Mouse (Mus musculus): Measurements from ENCODE around the gene Gm12394. TPM values are rescaled to one million over a fixed set of nuclear protein-coding genes. Genes with fewer than 3 reads are reported as not detected.

The Gm12394 gene
- polyA plus RNA-seq, 2 experiments, result 0.01 to 0.05 TPM

- H3K36me3 ChIP-seq (replicated peaks; ENCODE audit: control insufficient read depth, insufficient read depth, low read depth), result no peaks in the 10 kb centered on the region
- ATAC-seq (ENCODE audit: insufficient read depth) (peak; percentile 40; the same call in 1 of the 2 replicates), DNase-seq (ENCODE audit: low read depth in 3 of 3, low spot score in 3 of 3) (peak in 2 of 3 experiments; percentile 61 to 69)
- H3K4me2 ChIP-seq (ENCODE audit: low read depth), result no peak overlapping the region
- 24% methylated on average over 5 of the region's 5 CpGs for WGBS (ENCODE audit: insufficient replicate concordance)
- TF ChIP-seq EP300 (IDR thresholded peaks at IDR 0.05; ENCODE audit: low read depth), result no peak
- TF ChIP-seq CTCF (IDR thresholded peaks at IDR 0.05; ENCODE audit: low read depth), result peak; percentile 79
- H3K9ac ChIP-seq (replicated peaks), result no peak overlapping the region
- H3K27me3 ChIP-seq (ENCODE audit: control insufficient read depth, insufficient read depth, low read length), result no peaks in the 10 kb centered on the region
- H3K4me1 ChIP-seq (replicated peaks; ENCODE audit: control insufficient read depth in 2 of 2, insufficient read depth in 2 of 2, low read length in 1 of 2), result peaks cover 23 to 40% of the 10 kb centered on the region in 2 experiments
- H3K9me3 ChIP-seq (ENCODE audit: control insufficient read depth, low read length), result no peaks in the 10 kb centered on the region
- H3K4me3 ChIP-seq (ENCODE audit: insufficient read depth in 1 of 2, low read depth in 2 of 2, low read length in 2 of 2), result no peak overlapping the region
- H3K27ac ChIP-seq, result no peak overlapping the region; the same call in 1 of the 2 replicates
These were observed 20.2 kb upstream of the Gm12394 start for GRCm38 (mm10) chr4:42876586-42877291.

DNA sequence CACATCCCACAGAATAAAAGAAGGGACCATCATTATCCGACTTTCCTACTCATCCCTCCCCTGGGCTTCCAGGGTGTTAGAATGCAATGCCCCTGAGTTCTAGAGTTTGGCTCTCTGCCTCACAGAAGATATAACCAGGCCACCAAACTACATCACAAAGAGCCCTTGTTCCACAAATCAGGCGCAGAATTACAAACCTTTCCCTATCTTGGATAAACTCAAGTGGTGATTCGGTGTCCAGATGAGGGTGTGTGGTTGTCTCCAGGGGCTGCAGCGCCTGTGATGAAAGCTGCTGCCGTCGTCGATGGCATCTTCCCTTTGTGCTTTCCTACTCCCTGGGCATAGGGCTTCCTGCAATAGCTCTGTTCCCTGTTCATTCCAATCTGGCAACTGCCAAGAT is 17.6 kb upstream of the Gm12394 start, which contains the start of gene Fam205c:
TSS of gene Fam205c (minus strand) at position 101 of the 400 bp plus-strand sequence.
- Histone ChIP-seq H3K9me3 (ENCODE audit: control insufficient read depth, low read length) (no peaks in the 10 kb centered on the region), H3K36me3 (replicated peaks; ENCODE audit: control insufficient read depth, insufficient read depth, low read depth) (no peaks in the 10 kb centered on the region), H3K4me3 (ENCODE audit: insufficient read depth in 1 of 2, low read depth in 2 of 2, low read length in 2 of 2) (no peak within 1 kb of the TSS), H3K4me2 (ENCODE audit: low read depth) (no peak within 1 kb of the TSS), H3K27me3 (ENCODE audit: control insufficient read depth, insufficient read depth, low read length) (no peaks in the 10 kb centered on the region), H3K9ac (replicated peaks) (no peak within 1 kb of the TSS), H3K27ac (no peak within 1 kb of the TSS), H3K4me1 (replicated peaks; ENCODE audit: control insufficient read depth in 2 of 2, insufficient read depth in 2 of 2, low read length in 1 of 2) (peaks cover 24 to 39% of the 10 kb centered on the region in 2 experiments)
- no peak for ATAC-seq (ENCODE audit: insufficient read depth)
- no peak for TF ChIP-seq CTCF (IDR thresholded peaks at IDR 0.05; ENCODE audit: low read depth)
- TF ChIP-seq EP300 (IDR thresholded peaks at IDR 0.05; ENCODE audit: low read depth), result no peak
- no peak for DNase-seq (ENCODE audit: low read depth in 3 of 3, low spot score in 3 of 3)
- whole genome bisulfite sequencing (ENCODE audit: insufficient replicate concordance), result 73% methylated on average over 7 of the region's 7 CpGs

GRCm38 (mm10) chr4:42872746-42873435 is 16.3 kb upstream of the Gm12394 start:
- Histone ChIP-seq H3K4me1 (replicated peaks; ENCODE audit: control insufficient read depth in 2 of 2, insufficient read depth in 2 of 2, low read length in 1 of 2) (peaks cover 29 to 43% of the 10 kb centered on the region in 2 experiments), H3K9ac (replicated peaks) (no peak overlapping the region), H3K4me3 (ENCODE audit: insufficient read depth in 1 of 2, low read depth in 2 of 2, low read length in 2 of 2) (no peak overlapping the region), H3K4me2 (ENCODE audit: low read depth) (no peak overlapping the region), H3K27ac (no peak overlapping the region), H3K36me3 (replicated peaks; ENCODE audit: control insufficient read depth, insufficient read depth, low read depth) (no peaks in the 10 kb centered on the region), H3K9me3 (ENCODE audit: control insufficient read depth, low read length) (no peaks in the 10 kb centered on the region), H3K27me3 (ENCODE audit: control insufficient read depth, insufficient read depth, low read length) (no peaks in the 10 kb centered on the region)
- 71% methylated on average over 16 of the region's 16 CpGs for WGBS (ENCODE audit: insufficient replicate concordance)
- ATAC-seq (ENCODE audit: insufficient read depth) (no peak), DNase-seq (ENCODE audit: low read depth in 3 of 3, low spot score in 3 of 3) (no peak)
- TF ChIP-seq EP300 (IDR thresholded peaks at IDR 0.05; ENCODE audit: low read depth), result no peak
- TF ChIP-seq CTCF (IDR thresholded peaks at IDR 0.05; ENCODE audit: low read depth), result no peak

DNA sequence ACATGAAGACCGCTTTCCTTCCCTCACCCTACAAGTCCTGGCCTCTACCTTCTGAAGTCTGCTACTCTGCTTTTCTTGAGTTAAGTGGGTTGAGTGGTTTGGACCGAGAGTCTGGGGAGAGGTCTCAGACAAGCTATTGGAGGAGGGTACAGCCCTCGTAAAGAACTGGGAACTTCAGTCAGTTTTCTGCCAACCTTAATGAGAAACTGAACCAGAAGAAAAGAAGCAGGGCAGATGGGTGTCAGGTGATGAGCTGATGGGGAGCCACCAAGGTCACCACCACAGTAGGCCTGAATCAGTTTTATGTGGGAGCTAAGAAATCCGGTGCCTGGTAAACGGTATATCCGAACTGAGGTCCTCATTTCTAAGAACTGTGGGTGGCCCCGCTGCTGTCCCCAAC is 15.6 kb upstream of the Gm12394 start:
- Histone ChIP-seq H3K36me3 (replicated peaks; ENCODE audit: control insufficient read depth, insufficient read depth, low read depth) (no peaks in the 10 kb centered on the region), H3K9ac (replicated peaks) (no peak overlapping the region), H3K27ac (no peak overlapping the region), H3K27me3 (ENCODE audit: control insufficient read depth, insufficient read depth, low read length) (no peaks in the 10 kb centered on the region), H3K4me2 (ENCODE audit: low read depth) (no peak overlapping the region), H3K4me3 (ENCODE audit: insufficient read depth in 1 of 2, low read depth in 2 of 2, low read length in 2 of 2) (no peak overlapping the region), H3K4me1 (replicated peaks; ENCODE audit: control insufficient read depth in 2 of 2, insufficient read depth in 2 of 2, low read length in 1 of 2) (peaks cover 31 to 43% of the 10 kb centered on the region in 2 experiments), H3K9me3 (ENCODE audit: control insufficient read depth, low read length) (no peaks in the 10 kb centered on the region)
- ATAC-seq (ENCODE audit: insufficient read depth) (no peak), DNase-seq (ENCODE audit: low read depth in 3 of 3, low spot score in 3 of 3) (no peak)
- WGBS (ENCODE audit: insufficient replicate concordance), result 87% methylated on average over 7 of the region's 7 CpGs
- TF ChIP-seq EP300 (IDR thresholded peaks at IDR 0.05; ENCODE audit: low read depth) (no peak), CTCF (IDR thresholded peaks at IDR 0.05; ENCODE audit: low read depth) (no peak)

DNA sequence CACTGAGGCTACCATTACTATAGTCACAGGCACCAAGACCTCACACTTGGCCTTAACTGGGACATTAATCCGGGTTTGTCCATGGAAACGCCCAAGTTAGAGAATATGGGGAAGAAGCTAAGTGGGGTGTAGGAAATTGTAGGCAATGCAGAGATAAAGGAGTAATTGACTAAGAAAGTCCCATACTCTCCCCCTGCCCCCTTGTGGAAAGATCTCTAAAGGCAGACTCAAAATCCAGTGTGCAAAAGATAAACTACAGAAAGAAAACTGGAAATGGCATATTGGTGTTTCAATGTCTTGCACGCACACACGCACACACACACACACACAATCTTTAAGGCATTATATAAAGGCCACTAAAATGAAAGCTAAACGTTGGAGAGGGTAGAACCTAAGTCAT is 14.2 kb upstream of the Gm12394 start:
- no peak overlapping the region for H3K4me2 ChIP-seq (ENCODE audit: low read depth)
- H3K9me3 ChIP-seq (ENCODE audit: control insufficient read depth, low read length), result no peaks in the 10 kb centered on the region
- TF ChIP-seq CTCF (IDR thresholded peaks at IDR 0.05; ENCODE audit: low read depth) (peak; percentile 46; the same call in 1 of the 2 replicates), EP300 (IDR thresholded peaks at IDR 0.05; ENCODE audit: low read depth) (no peak)
- no peak for ATAC-seq (ENCODE audit: insufficient read depth)
- no peaks in the 10 kb centered on the region for H3K36me3 ChIP-seq (replicated peaks; ENCODE audit: control insufficient read depth, insufficient read depth, low read depth)
- H3K27ac ChIP-seq, result no peak overlapping the region
- 60% methylated on average over 5 of the region's 5 CpGs for WGBS (ENCODE audit: insufficient replicate concordance)
- no peak overlapping the region for H3K4me3 ChIP-seq (ENCODE audit: insufficient read depth in 1 of 2, low read depth in 2 of 2, low read length in 2 of 2)
- DNase-seq (ENCODE audit: low read depth in 3 of 3, low spot score in 3 of 3), result no peak
- peaks cover 42 to 54% of the 10 kb centered on the region in 2 experiments for H3K4me1 ChIP-seq (replicated peaks; ENCODE audit: control insufficient read depth in 2 of 2, insufficient read depth in 2 of 2, low read length in 1 of 2)
- no peaks in the 10 kb centered on the region for H3K27me3 ChIP-seq (ENCODE audit: control insufficient read depth, insufficient read depth, low read length)
- no peak overlapping the region for H3K9ac ChIP-seq (replicated peaks)

All from liver, embryonic 14.5 days (tissue).